Mouse (Mus musculus): Measurements from ENCODE around the gene Acaca.

DNA sequence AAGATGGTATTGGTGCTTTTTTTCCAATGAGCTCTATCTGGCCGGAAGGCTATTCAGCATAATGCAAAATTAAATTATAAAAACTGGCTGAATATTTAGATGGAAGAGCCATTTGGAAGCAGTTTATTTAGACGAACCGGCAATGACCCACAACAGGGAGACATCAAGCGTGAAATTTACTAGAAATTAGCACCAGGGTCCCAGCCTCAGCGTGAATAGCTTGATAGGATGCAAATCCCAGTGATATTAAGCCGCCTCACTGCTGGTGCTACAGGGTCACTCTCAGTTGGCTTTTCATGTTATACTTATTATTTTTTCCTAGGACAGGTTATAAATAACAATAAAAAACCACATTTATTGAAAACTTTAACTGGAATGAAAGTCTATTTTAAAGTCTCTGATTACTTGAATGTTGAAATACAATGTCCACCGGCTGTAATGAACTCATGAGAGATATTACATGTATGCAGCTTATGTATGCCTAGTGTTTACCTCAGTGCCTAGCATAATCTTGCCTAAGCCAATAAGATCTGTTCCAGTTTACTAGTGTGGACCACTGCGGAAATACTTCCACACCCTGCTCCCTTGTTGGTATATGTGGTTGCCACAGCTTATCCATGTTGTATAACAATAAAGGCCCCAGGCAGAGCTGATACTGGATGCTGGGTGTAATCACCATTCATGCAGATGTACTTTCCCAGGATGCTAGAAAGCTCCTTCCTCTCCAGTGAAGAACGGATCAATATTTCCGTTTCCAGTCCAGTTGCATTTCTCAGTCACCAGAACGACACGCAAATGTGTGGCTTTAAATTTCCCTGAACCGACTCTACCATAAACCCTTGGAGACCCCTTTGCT lies 247.3 kb downstream of the Acaca start:
- TF ChIP-seq CTCF (IDR thresholded peaks at IDR 0.05; ENCODE audit: borderline replicate concordance, insufficient read depth, low read length) (no peak), POLR2A (IDR thresholded peaks at IDR 0.05; ENCODE audit: low read depth, low read length) (no peak)

Measured in embryonic fibroblast, embryonic 13.5 days (primary cell).